Mouse (Mus musculus) heart, adult 2 months (tissue): ENCODE measurements around the gene Mbd3.

Source experiments
- CTCF ChIP-seq: fragments of 200-600 bp; IDR thresholded peaks from 2 replicates; pipeline ENCODE4 v1.8.1; 2022; ENCODE audit warnings: antibody characterized with exemption, mild to moderate bottlenecking, moderate library complexity
- EP300 ChIP-seq: fragments of 200-500 bp; IDR thresholded peaks from 2 replicates; pipeline ENCODE4 v1.6.1; 2011; ENCODE audit warnings: low read depth, low read length, control low read depth; ENCODE audit not compliant: insufficient read depth
- POLR2A ChIP-seq: fragments of 200-500 bp; IDR thresholded peaks from 2 replicates; pipeline ENCODE4 v1.6.1; 2011; ENCODE audit warnings: mild to moderate bottlenecking, low read depth, low read length, control low read depth; ENCODE audit not compliant: insufficient read depth

- TF ChIP-seq POLR2A (no peak), CTCF (peak; percentile 50), EP300 (no peak)
Measured at GRCm38 (mm10) chr10:80383431-80383830, 15.9 kb downstream of the Mbd3 start.
